Mouse (Mus musculus) ES-Bruce4 (cell line): ENCODE results near the gene Tnfrsf12a.

Experiments
- CTCF ChIP-seq: IDR thresholded peaks from one replicate; pipeline ENCODE4 v1.8.1; 2011; ENCODE audit warnings: low read depth, low read length
- EP300 ChIP-seq: IDR thresholded peaks from 2 replicates; pipeline ENCODE4 v1.6.1; 2011; ENCODE audit warnings: low read depth, low read length; ENCODE audit not compliant: insufficient read depth
- POLR2A ChIP-seq: IDR thresholded peaks from one replicate; pipeline ENCODE4 v1.8.1; 2011; ENCODE audit warnings: low read length; ENCODE audit not compliant: insufficient read depth

DNA sequence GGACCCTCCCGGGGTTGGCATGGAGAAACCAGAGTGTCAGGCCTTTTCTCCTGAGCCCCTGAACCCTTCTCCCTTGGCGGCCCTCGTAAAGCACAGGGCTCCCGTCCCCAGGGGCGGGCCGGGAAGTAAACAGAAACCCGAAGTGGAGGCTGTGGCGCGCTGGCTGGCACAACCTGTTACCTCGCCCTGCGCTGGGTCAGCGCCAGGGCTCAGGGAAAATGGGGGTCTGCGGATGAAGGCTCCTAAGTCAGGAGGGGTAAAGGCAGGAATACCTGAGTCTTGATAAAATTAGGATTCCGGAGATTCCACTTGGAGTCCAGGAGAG lies 16.4 kb downstream of the Tnfrsf12a start:
- TF ChIP-seq EP300 (no peak), CTCF (no peak), POLR2A (no peak)
